Mouse (Mus musculus) left cerebral cortex, postnatal 36 days (tissue): ENCODE measurements around the gene Btf3l4. TPM values are rescaled to one million over a fixed set of nuclear protein-coding genes. Genes with fewer than 3 reads are reported as not detected.

Source experiments
- total RNA-seq, 2 experiments: library from RNA; stranded (reverse); gene quantifications; 2 replicates each; pipeline ENCODE4 v1.2.3; 2021

Gene Btf3l4
- total RNA-seq, 2 experiments from 2014 or later = 87.3 to 92.0 TPM

Other genes with a start within 250 kb of the Btf3l4 start
- 10 to 100 TPM; 31.3 to 48.2 TPM for gene Cc2d1b, start 213.7 kb downstream of the Btf3l4 start, total RNA-seq
- 1 to 10 TPM; 1.3 to 1.7 TPM for gene 3110021N24Rik, start 114.0 kb downstream of the Btf3l4 start, total RNA-seq
- 10 to 100 TPM; 63.7 to 67.4 TPM for gene Zfyve9, start 52.8 kb downstream of the Btf3l4 start, total RNA-seq
- 10 to 100 TPM; 39.4 to 40.9 TPM for gene Txndc12, start 987 bp upstream of the Btf3l4 start, total RNA-seq
- gene Kti12, start 14.2 kb upstream of the Btf3l4 start, total RNA-seq = 10 to 100 TPM; 16.4 to 17.0 TPM
- under 1 TPM in 1 of 2 experiments, not detected in 1; 0.35 TPM for gene A730015C16Rik, start 15.0 kb upstream of the Btf3l4 start, total RNA-seq
- gene Rab3b, start 45.4 kb upstream of the Btf3l4 start, total RNA-seq = 10 to 100 TPM; 84.3 to 91.3 TPM
- 100 to 1,000 TPM; 105 to 139 TPM for gene Nrd1, start 167.0 kb upstream of the Btf3l4 start, total RNA-seq